Mouse (Mus musculus): ENCODE measurements around the gene March9. TPM values are rescaled to one million over a fixed set of nuclear protein-coding genes. Genes with fewer than 3 reads are reported as not detected.

The March9 gene
- total and polyA plus RNA-seq, 2 experiments = 0.09 to 0.44 TPM

- H3K9ac ChIP-seq (ENCODE audit: low read depth, low read length) = peak overlapping the region; percentile 84
- peaks cover 3% of the 10 kb centered on the region; the same call in 1 of the 2 replicates for H3K79me2 ChIP-seq (ENCODE audit: control insufficient read depth, insufficient read depth, low read length)
- H3K36me3 ChIP-seq (ENCODE audit: control insufficient read depth, insufficient read depth, low read length) = peaks cover 22% of the 10 kb centered on the region
- peak overlapping the region; percentile 92 for H3K27ac ChIP-seq (replicated peaks; ENCODE audit: insufficient read depth, low read depth, low read length)
- no peak for TF ChIP-seq POLR2A (IDR thresholded peaks at IDR 0.05; ENCODE audit: extremely low read depth, insufficient read depth, low read length)
- no peak for TF ChIP-seq CTCF (IDR thresholded peaks at IDR 0.05; ENCODE audit: low read depth, low read length)
- peaks cover 17% of the 10 kb centered on the region for H3K4me1 ChIP-seq (ENCODE audit: control insufficient read depth, insufficient read depth, low read length)
- peak; percentile 52 for DNase-seq (ENCODE audit: extremely low read depth, low read depth, low spot score)
- H3K4me3 ChIP-seq (ENCODE audit: insufficient read depth, low read depth, low read length) = peak overlapping the region; percentile 60
- 2% methylated on average over 30 of the region's 30 CpGs for WGBS
- no peaks in the 10 kb centered on the region for H3K27me3 ChIP-seq (ENCODE audit: control insufficient read depth, insufficient read depth, low read length)
Observed at GRCm38 (mm10) chr10:127069281-127070189, 9.6 kb upstream of the March9 start.

GRCm38 (mm10) chr10:127068360-127069038, 8.5 kb upstream of the March9 start:
- TF ChIP-seq CTCF (IDR thresholded peaks at IDR 0.05; ENCODE audit: low read depth, low read length) (no peak), POLR2A (IDR thresholded peaks at IDR 0.05; ENCODE audit: extremely low read depth, insufficient read depth, low read length) (no peak)
- DNase-seq (ENCODE audit: extremely low read depth, low read depth, low spot score) = peak; percentile 21
- H3K27me3 ChIP-seq (ENCODE audit: control insufficient read depth, insufficient read depth, low read length) = no peaks in the 10 kb centered on the region
- H3K4me1 ChIP-seq (ENCODE audit: control insufficient read depth, insufficient read depth, low read length) = peaks cover 22% of the 10 kb centered on the region
- peak overlapping the region; percentile 60 for H3K4me3 ChIP-seq (ENCODE audit: insufficient read depth, low read depth, low read length)
- H3K9ac ChIP-seq (ENCODE audit: low read depth, low read length) = peak overlapping the region; percentile 84
- H3K27ac ChIP-seq (replicated peaks; ENCODE audit: insufficient read depth, low read depth, low read length) = peak overlapping the region; percentile 92
- H3K36me3 ChIP-seq (ENCODE audit: control insufficient read depth, insufficient read depth, low read length) = peaks cover 22% of the 10 kb centered on the region
- peaks cover 8% of the 10 kb centered on the region; the same call in 1 of the 2 replicates for H3K79me2 ChIP-seq (ENCODE audit: control insufficient read depth, insufficient read depth, low read length)
- 46% methylated on average over 9 of the region's 9 CpGs for WGBS

- peak; percentile 57 for DNase-seq (ENCODE audit: extremely low read depth, low read depth, low spot score)
- H3K79me2 ChIP-seq (ENCODE audit: control insufficient read depth, insufficient read depth, low read length) = peaks cover 8% of the 10 kb centered on the region; the same call in 1 of the 2 replicates
- no peaks in the 10 kb centered on the region for H3K27me3 ChIP-seq (ENCODE audit: control insufficient read depth, insufficient read depth, low read length)
- 72% methylated on average over 14 of the region's 14 CpGs for WGBS
- H3K36me3 ChIP-seq (ENCODE audit: control insufficient read depth, insufficient read depth, low read length) = peaks cover 22% of the 10 kb centered on the region
- peaks cover 22% of the 10 kb centered on the region for H3K4me1 ChIP-seq (ENCODE audit: control insufficient read depth, insufficient read depth, low read length)
- TF ChIP-seq POLR2A (IDR thresholded peaks at IDR 0.05; ENCODE audit: extremely low read depth, insufficient read depth, low read length) (no peak), CTCF (IDR thresholded peaks at IDR 0.05; ENCODE audit: low read depth, low read length) (peak; percentile 13; the same call in 1 of the 2 replicates)
- no peak overlapping the region for H3K4me3 ChIP-seq (ENCODE audit: insufficient read depth, low read depth, low read length)
- H3K27ac ChIP-seq (replicated peaks; ENCODE audit: insufficient read depth, low read depth, low read length) = peak overlapping the region; percentile 25
- H3K9ac ChIP-seq (ENCODE audit: low read depth, low read length) = no peak overlapping the region
Observed at GRCm38 (mm10) chr10:127066519-127067018, 6.6 kb upstream of the March9 start.

GRCm38 (mm10) chr10:127065981-127066380, 6.0 kb upstream of the March9 start:
- TF ChIP-seq POLR2A (IDR thresholded peaks at IDR 0.05; ENCODE audit: extremely low read depth, insufficient read depth, low read length) = no peak
- TF ChIP-seq CTCF (IDR thresholded peaks at IDR 0.05; ENCODE audit: low read depth, low read length) = no peak
- H3K27me3 ChIP-seq (ENCODE audit: control insufficient read depth, insufficient read depth, low read length) = no peaks in the 10 kb centered on the region
- WGBS = 74% methylated on average over 9 of the region's 9 CpGs
- no peak for DNase-seq (ENCODE audit: extremely low read depth, low read depth, low spot score)
- H3K36me3 ChIP-seq (ENCODE audit: control insufficient read depth, insufficient read depth, low read length) = peaks cover 22% of the 10 kb centered on the region
- peaks cover 19% of the 10 kb centered on the region for H3K4me1 ChIP-seq (ENCODE audit: control insufficient read depth, insufficient read depth, low read length)
- H3K79me2 ChIP-seq (ENCODE audit: control insufficient read depth, insufficient read depth, low read length) = peaks cover 8% of the 10 kb centered on the region; the same call in 1 of the 2 replicates
- H3K9ac ChIP-seq (ENCODE audit: low read depth, low read length) = no peak overlapping the region
- H3K27ac ChIP-seq (replicated peaks; ENCODE audit: insufficient read depth, low read depth, low read length) = no peak overlapping the region
- no peak overlapping the region for H3K4me3 ChIP-seq (ENCODE audit: insufficient read depth, low read depth, low read length)

- WGBS = 10% methylated on average over 37 of the region's 37 CpGs
- peaks cover 8% of the 10 kb centered on the region; the same call in 1 of the 2 replicates for H3K79me2 ChIP-seq (ENCODE audit: control insufficient read depth, insufficient read depth, low read length)
- no peaks in the 10 kb centered on the region for H3K27me3 ChIP-seq (ENCODE audit: control insufficient read depth, insufficient read depth, low read length)
- peak overlapping the region; percentile 87 for H3K4me3 ChIP-seq (ENCODE audit: insufficient read depth, low read depth, low read length)
- DNase-seq (ENCODE audit: extremely low read depth, low read depth, low spot score) = no peak
- peak overlapping the region; percentile 74 for H3K27ac ChIP-seq (replicated peaks; ENCODE audit: insufficient read depth, low read depth, low read length)
- peak overlapping the region; percentile 87 for H3K9ac ChIP-seq (ENCODE audit: low read depth, low read length)
- TF ChIP-seq CTCF (IDR thresholded peaks at IDR 0.05; ENCODE audit: low read depth, low read length) (no peak), POLR2A (IDR thresholded peaks at IDR 0.05; ENCODE audit: extremely low read depth, insufficient read depth, low read length) (no peak)
- peaks cover 15% of the 10 kb centered on the region for H3K4me1 ChIP-seq (ENCODE audit: control insufficient read depth, insufficient read depth, low read length)
- H3K36me3 ChIP-seq (ENCODE audit: control insufficient read depth, insufficient read depth, low read length) = peaks cover 22% of the 10 kb centered on the region
Observed at GRCm38 (mm10) chr10:127063913-127064870, 4.2 kb upstream of the March9 start.

All from liver, adult 2 months (tissue).